Mouse (Mus musculus): ENCODE measurements around the gene Plce1. TPM values are rescaled to one million over a fixed set of nuclear protein-coding genes. Genes with fewer than 3 reads are reported as not detected.

Plce1 gene
- polyA plus RNA-seq (2015; fragmentation: Nextera tagmentation; extraction: Ambion mirVana), result 3.1 and 3.9 TPM in 2 replicates

GRCm38 (mm10) chr19:38480731-38481621 lies at the start of gene Plce1:
TSS of gene Plce1 (plus strand) at chr19:38481109.
- H3K36me3 ChIP-seq, result no peaks in the 10 kb centered on the region
- peak; percentile 81 for ATAC-seq (ENCODE audit: insufficient number of reproducible peaks, insufficient read depth, low FRiP score, low TSS enrichment, low read depth)
- H3K27ac ChIP-seq, result no peak within 1 kb of the TSS
- H3K9me3 ChIP-seq, result no peaks in the 10 kb centered on the region
- peak within 1 kb of the TSS; percentile 68 for H3K4me3 ChIP-seq
- H3K9ac ChIP-seq, result peak within 1 kb of the TSS; percentile 77
- under 1% methylated on average over 71 of the region's 90 CpGs for WGBS
- peaks cover 69% of the 10 kb centered on the region for H3K27me3 ChIP-seq
- H3K4me2 ChIP-seq, result peak within 1 kb of the TSS; percentile 95
- H3K4me1 ChIP-seq, result peaks cover 46% of the 10 kb centered on the region

GRCm38 (mm10) chr19:38431326-38431725 lies 49.6 kb upstream of the Plce1 start:
- H3K4me2 ChIP-seq, result no peak overlapping the region
- H3K9me3 ChIP-seq, result no peaks in the 10 kb centered on the region
- 77% methylated on average over 7 of the region's 7 CpGs for WGBS

GRCm38 (mm10) chr19:38432021-38432420 lies 48.9 kb upstream of the Plce1 start:
- H3K4me1 ChIP-seq, result no peaks in the 10 kb centered on the region
- no peak overlapping the region for H3K4me2 ChIP-seq
- no peak for ATAC-seq (ENCODE audit: insufficient number of reproducible peaks, insufficient read depth, low FRiP score, low TSS enrichment, low read depth)
- H3K4me3 ChIP-seq, result no peak overlapping the region
- no peak overlapping the region for H3K27ac ChIP-seq
- no peaks in the 10 kb centered on the region for H3K9me3 ChIP-seq
- WGBS, result 88% methylated on average over 3 of the region's 3 CpGs
- no peaks in the 10 kb centered on the region for H3K27me3 ChIP-seq
- H3K9ac ChIP-seq, result no peak overlapping the region; the same call in 1 of the 2 replicates
- H3K36me3 ChIP-seq, result no peaks in the 10 kb centered on the region

More at GRCm38 (mm10) chr19:38431326-38431725, 49.6 kb upstream of the Plce1 start:
- no peaks in the 10 kb centered on the region for H3K36me3 ChIP-seq
- no peak overlapping the region for H3K27ac ChIP-seq
- no peaks in the 10 kb centered on the region for H3K4me1 ChIP-seq
- ATAC-seq (ENCODE audit: insufficient number of reproducible peaks, insufficient read depth, low FRiP score, low TSS enrichment, low read depth), result no peak
- H3K4me3 ChIP-seq, result no peak overlapping the region
- H3K9ac ChIP-seq, result no peak overlapping the region
- H3K27me3 ChIP-seq, result no peaks in the 10 kb centered on the region

GRCm38 (mm10) chr19:38433381-38433780 lies 47.5 kb upstream of the Plce1 start:
- Histone ChIP-seq H3K36me3 (no peaks in the 10 kb centered on the region), H3K4me2 (no peak overlapping the region), H3K4me3 (no peak overlapping the region), H3K4me1 (no peaks in the 10 kb centered on the region), H3K27me3 (no peaks in the 10 kb centered on the region), H3K9me3 (no peaks in the 10 kb centered on the region), H3K9ac (no peak overlapping the region), H3K27ac (no peak overlapping the region)
- no peak for ATAC-seq (ENCODE audit: insufficient number of reproducible peaks, insufficient read depth, low FRiP score, low TSS enrichment, low read depth)
- 86% methylated on average over 2 of the region's 2 CpGs for WGBS

GRCm38 (mm10) chr19:38435221-38435620 lies 45.7 kb upstream of the Plce1 start:
- ATAC-seq (ENCODE audit: insufficient number of reproducible peaks, insufficient read depth, low FRiP score, low TSS enrichment, low read depth), result no peak
- H3K9me3 ChIP-seq, result no peaks in the 10 kb centered on the region
- 89% methylated on average over 15 of the region's 15 CpGs for WGBS

GRCm38 (mm10) chr19:38441860-38442259 lies 39.0 kb upstream of the Plce1 start:
- no peak overlapping the region for H3K27ac ChIP-seq
- WGBS, result 27% methylated on average over 8 of the region's 8 CpGs
- peaks cover 6% of the 10 kb centered on the region; the same call in 1 of the 2 replicates for H3K4me1 ChIP-seq
- H3K9me3 ChIP-seq, result no peaks in the 10 kb centered on the region
- no peak overlapping the region for H3K4me3 ChIP-seq
- H3K36me3 ChIP-seq, result no peaks in the 10 kb centered on the region
- H3K27me3 ChIP-seq, result no peaks in the 10 kb centered on the region
- no peak overlapping the region for H3K9ac ChIP-seq
- no peak overlapping the region for H3K4me2 ChIP-seq
- no peak for ATAC-seq (ENCODE audit: insufficient number of reproducible peaks, insufficient read depth, low FRiP score, low TSS enrichment, low read depth)

More at GRCm38 (mm10) chr19:38435221-38435620, 45.7 kb upstream of the Plce1 start:
- Histone ChIP-seq H3K4me3 (no peak overlapping the region), H3K36me3 (no peaks in the 10 kb centered on the region), H3K9ac (no peak overlapping the region), H3K4me2 (no peak overlapping the region), H3K27me3 (no peaks in the 10 kb centered on the region), H3K4me1 (no peaks in the 10 kb centered on the region), H3K27ac (no peak overlapping the region)

- Histone ChIP-seq H3K4me1 (peaks cover 16% of the 10 kb centered on the region), H3K36me3 (no peaks in the 10 kb centered on the region), H3K27me3 (no peaks in the 10 kb centered on the region), H3K9me3 (no peaks in the 10 kb centered on the region), H3K9ac (no peak overlapping the region), H3K4me3 (no peak overlapping the region), H3K27ac (no peak overlapping the region), H3K4me2 (no peak overlapping the region)
- no peak for ATAC-seq (ENCODE audit: insufficient number of reproducible peaks, insufficient read depth, low FRiP score, low TSS enrichment, low read depth)
- WGBS, result 63% methylated on average over 5 of the region's 5 CpGs
Observed at GRCm38 (mm10) chr19:38445758-38446157, 35.2 kb upstream of the Plce1 start.

GRCm38 (mm10) chr19:38455228-38455627 lies 25.7 kb upstream of the Plce1 start:
- no peak overlapping the region for H3K4me3 ChIP-seq

GRCm38 (mm10) chr19:38458996-38459395 lies 21.9 kb upstream of the Plce1 start:
- no peak overlapping the region for H3K27ac ChIP-seq
- peaks cover 14% of the 10 kb centered on the region for H3K4me1 ChIP-seq
- H3K27me3 ChIP-seq, result no peaks in the 10 kb centered on the region
- no peak overlapping the region for H3K9ac ChIP-seq
- H3K36me3 ChIP-seq, result no peaks in the 10 kb centered on the region
- 95% methylated on average over 9 of the region's 9 CpGs for WGBS
- no peaks in the 10 kb centered on the region for H3K9me3 ChIP-seq
- no peak overlapping the region for H3K4me2 ChIP-seq
- ATAC-seq (ENCODE audit: insufficient number of reproducible peaks, insufficient read depth, low FRiP score, low TSS enrichment, low read depth), result no peak
- no peak overlapping the region for H3K4me3 ChIP-seq

More at GRCm38 (mm10) chr19:38455228-38455627, 25.7 kb upstream of the Plce1 start:
- 68% methylated on average over 10 of the region's 10 CpGs for WGBS
- no peak overlapping the region for H3K9ac ChIP-seq
- peaks cover 8% of the 10 kb centered on the region for H3K4me1 ChIP-seq
- no peaks in the 10 kb centered on the region for H3K27me3 ChIP-seq
- no peak for ATAC-seq (ENCODE audit: insufficient number of reproducible peaks, insufficient read depth, low FRiP score, low TSS enrichment, low read depth)
- H3K9me3 ChIP-seq, result no peaks in the 10 kb centered on the region
- no peaks in the 10 kb centered on the region for H3K36me3 ChIP-seq
- H3K4me2 ChIP-seq, result no peak overlapping the region
- H3K27ac ChIP-seq, result peak overlapping the region; percentile 51

GRCm38 (mm10) chr19:38460696-38461095 lies 20.2 kb upstream of the Plce1 start:
- ATAC-seq (ENCODE audit: insufficient number of reproducible peaks, insufficient read depth, low FRiP score, low TSS enrichment, low read depth), result no peak
- H3K9ac ChIP-seq, result no peak overlapping the region
- no peaks in the 10 kb centered on the region for H3K36me3 ChIP-seq
- no peaks in the 10 kb centered on the region for H3K9me3 ChIP-seq
- no peak overlapping the region for H3K4me3 ChIP-seq
- peaks cover 5% of the 10 kb centered on the region; the same call in 1 of the 2 replicates for H3K4me1 ChIP-seq
- WGBS, result 33% methylated on average over 4 of the region's 4 CpGs
- H3K4me2 ChIP-seq, result no peak overlapping the region
- H3K27ac ChIP-seq, result no peak overlapping the region
- H3K27me3 ChIP-seq, result no peaks in the 10 kb centered on the region

- H3K9ac ChIP-seq, result no peak overlapping the region
- no peak overlapping the region for H3K4me3 ChIP-seq
- no peaks in the 10 kb centered on the region for H3K9me3 ChIP-seq
- no peak for ATAC-seq (ENCODE audit: insufficient number of reproducible peaks, insufficient read depth, low FRiP score, low TSS enrichment, low read depth)
- H3K36me3 ChIP-seq, result no peaks in the 10 kb centered on the region
- H3K27ac ChIP-seq, result no peak overlapping the region
- H3K27me3 ChIP-seq, result no peaks in the 10 kb centered on the region
- no peaks in the 10 kb centered on the region for H3K4me1 ChIP-seq
- 82% methylated on average over 10 of the region's 10 CpGs for WGBS
- H3K4me2 ChIP-seq, result no peak overlapping the region
Observed at GRCm38 (mm10) chr19:38470257-38470893, 10.5 kb upstream of the Plce1 start.

Measured in embryonic facial prominence, embryonic 13.5 days (tissue).